Mouse (Mus musculus): ENCODE measurements around the gene Gucy2c.

The Gucy2c gene

GRCm38 (mm10) chr6:136781377-136781986 lies at the start of gene Gucy2c:
TSS of gene Gucy2c (minus strand) at chr6:136781765.
- in situ Hi-C loops (cut with MboI; ENCODE audit: unreplicated experiment in 2 of 2) = no loop called here

- in situ Hi-C loops (cut with MboI; ENCODE audit: unreplicated experiment in 2 of 2) = loop anchor here (25.0 kb wide), 2 partner anchors 909 to 1591 kb away; partner anchors contain the start of gene Strap (in 2 of the 2)
Measured at GRCm38 (mm10) chr6:136828681-136829080, 47.1 kb upstream of the Gucy2c start.

- in situ Hi-C loops (cut with MboI; ENCODE audit: unreplicated experiment in 2 of 2) = loop anchor here (25.0 kb wide), 2 partner anchors 909 to 1591 kb away; partner anchors contain the start of gene Strap (in 2 of the 2)
Measured at GRCm38 (mm10) chr6:136827881-136828561, 46.5 kb upstream of the Gucy2c start, which contains the start of gene Wbp11. TSS of gene Wbp11 (minus strand) at chr6:136828233.

GRCm38 (mm10) chr6:136827516-136827880 lies 45.9 kb upstream of the Gucy2c start, which contains the start of gene BC049715:
TSS of gene BC049715 (plus strand) at chr6:136827626.
- in situ Hi-C loops (cut with MboI; ENCODE audit: unreplicated experiment in 2 of 2) = loop anchor here (25.0 kb wide), 2 partner anchors 910 to 1590 kb away; partner anchors contain the start of gene Strap (in 2 of the 2)

GRCm38 (mm10) chr6:136827116-136827515 lies 45.6 kb upstream of the Gucy2c start:
- in situ Hi-C loops (cut with MboI; ENCODE audit: unreplicated experiment in 2 of 2) = loop anchor here (25.0 kb wide), 2 partner anchors 910 to 1590 kb away; partner anchors contain the start of gene Strap (in 2 of the 2)

- in situ Hi-C loops (cut with MboI; ENCODE audit: unreplicated experiment in 2 of 2) = loop anchor here (25.0 kb wide), 2 partner anchors 912 to 1588 kb away; partner anchors contain the start of gene Strap (in 2 of the 2)
Measured at GRCm38 (mm10) chr6:136824987-136825386, 43.4 kb upstream of the Gucy2c start.

- in situ Hi-C loops (cut with MboI; ENCODE audit: unreplicated experiment in 2 of 2) = no loop called here
Measured at GRCm38 (mm10) chr6:136821086-136821485, 39.5 kb upstream of the Gucy2c start.

GRCm38 (mm10) chr6:136820381-136820780 lies 38.8 kb upstream of the Gucy2c start:
- in situ Hi-C loops (cut with MboI; ENCODE audit: unreplicated experiment in 2 of 2) = no loop called here

- in situ Hi-C loops (cut with MboI; ENCODE audit: unreplicated experiment in 2 of 2) = no loop called here
Measured at GRCm38 (mm10) chr6:136817549-136817948, 36.0 kb upstream of the Gucy2c start.

- in situ Hi-C loops (cut with MboI; ENCODE audit: unreplicated experiment in 2 of 2) = no loop called here
Measured at GRCm38 (mm10) chr6:136816826-136817225, 35.3 kb upstream of the Gucy2c start.

- in situ Hi-C loops (cut with MboI; ENCODE audit: unreplicated experiment in 2 of 2) = no loop called here
Measured at GRCm38 (mm10) chr6:136815381-136815780, 33.8 kb upstream of the Gucy2c start.

GRCm38 (mm10) chr6:136813117-136813516 lies 31.6 kb upstream of the Gucy2c start:
- in situ Hi-C loops (cut with MboI; ENCODE audit: unreplicated experiment in 2 of 2) = no loop called here

- in situ Hi-C loops (cut with MboI; ENCODE audit: unreplicated experiment in 2 of 2) = no loop called here
Measured at GRCm38 (mm10) chr6:136811196-136811595, 29.6 kb upstream of the Gucy2c start.

GRCm38 (mm10) chr6:136809673-136810072 lies 28.1 kb upstream of the Gucy2c start:
- in situ Hi-C loops (cut with MboI; ENCODE audit: unreplicated experiment in 2 of 2) = loop anchor here in 1 of 2 experiments (10.0 kb wide), 1 partner anchor 345 kb away; no protein-coding TSS in a partner anchor

- in situ Hi-C loops (cut with MboI; ENCODE audit: unreplicated experiment in 2 of 2) = loop anchor here in 1 of 2 experiments (10.0 kb wide), 1 partner anchor 344 kb away; no protein-coding TSS in a partner anchor
Measured at GRCm38 (mm10) chr6:136809077-136809476, 27.5 kb upstream of the Gucy2c start.

- in situ Hi-C loops (cut with MboI; ENCODE audit: unreplicated experiment in 2 of 2) = loop anchor here in 1 of 2 experiments (10.0 kb wide), 1 partner anchor 344 kb away; no protein-coding TSS in a partner anchor
Measured at GRCm38 (mm10) chr6:136808631-136809046, 27.1 kb upstream of the Gucy2c start.

GRCm38 (mm10) chr6:136808014-136808417 lies 26.5 kb upstream of the Gucy2c start, which contains the start of gene H2afj:
TSS of gene H2afj (plus strand) at chr6:136808244.
- in situ Hi-C loops (cut with MboI; ENCODE audit: unreplicated experiment in 2 of 2) = loop anchor here in 1 of 2 experiments (10.0 kb wide), 1 partner anchor 343 kb away; no protein-coding TSS in a partner anchor

- in situ Hi-C loops (cut with MboI; ENCODE audit: unreplicated experiment in 2 of 2) = loop anchor here in 1 of 2 experiments (10.0 kb wide), 1 partner anchor 343 kb away; no protein-coding TSS in a partner anchor
Measured at GRCm38 (mm10) chr6:136807395-136808013, 25.9 kb upstream of the Gucy2c start.

GRCm38 (mm10) chr6:136806819-136807218 lies 25.3 kb upstream of the Gucy2c start:
- in situ Hi-C loops (cut with MboI; ENCODE audit: unreplicated experiment in 2 of 2) = loop anchor here in 1 of 2 experiments (10.0 kb wide), 1 partner anchor 342 kb away; no protein-coding TSS in a partner anchor

- in situ Hi-C loops (cut with MboI; ENCODE audit: unreplicated experiment in 2 of 2) = loop anchor here in 1 of 2 experiments (10.0 kb wide), 1 partner anchor 341 kb away; no protein-coding TSS in a partner anchor
Measured at GRCm38 (mm10) chr6:136805409-136805775, 23.8 kb upstream of the Gucy2c start.
